Mouse (Mus musculus): Measurements from ENCODE around the gene Doc2a.

DNA sequence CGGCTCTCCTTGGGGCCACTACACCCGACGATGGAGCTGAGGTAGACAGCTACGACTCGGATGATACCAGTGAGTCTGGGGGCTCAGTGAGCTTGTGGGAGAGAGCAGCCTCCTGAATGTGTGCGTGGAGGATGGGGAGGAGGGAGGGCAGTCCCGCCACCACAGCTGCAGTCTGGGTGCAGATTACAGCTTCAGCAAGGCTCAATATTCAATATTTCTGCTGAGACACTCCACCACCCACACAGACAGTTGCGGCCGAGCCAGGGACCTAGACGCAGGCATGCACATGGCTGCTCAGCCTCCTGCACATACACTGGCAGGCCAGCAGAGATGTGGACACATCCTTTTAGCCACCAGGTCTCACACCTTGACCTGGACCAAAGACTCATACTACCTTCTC lies 1.6 kb downstream of the Doc2a start:
- TF ChIP-seq CTCF (IDR thresholded peaks at IDR 0.05; ENCODE audit: extremely low read depth, insufficient read depth, low read length), result no peak
- peak; percentile 61; the same call in 1 of the 2 replicates for TF ChIP-seq POLR2A (IDR thresholded peaks at IDR 0.05; ENCODE audit: extremely low read depth, insufficient read depth, low read length)
